Comparison of ENCODE assay signal across 12 mouse cellular contexts in the genomic region with DNA sequence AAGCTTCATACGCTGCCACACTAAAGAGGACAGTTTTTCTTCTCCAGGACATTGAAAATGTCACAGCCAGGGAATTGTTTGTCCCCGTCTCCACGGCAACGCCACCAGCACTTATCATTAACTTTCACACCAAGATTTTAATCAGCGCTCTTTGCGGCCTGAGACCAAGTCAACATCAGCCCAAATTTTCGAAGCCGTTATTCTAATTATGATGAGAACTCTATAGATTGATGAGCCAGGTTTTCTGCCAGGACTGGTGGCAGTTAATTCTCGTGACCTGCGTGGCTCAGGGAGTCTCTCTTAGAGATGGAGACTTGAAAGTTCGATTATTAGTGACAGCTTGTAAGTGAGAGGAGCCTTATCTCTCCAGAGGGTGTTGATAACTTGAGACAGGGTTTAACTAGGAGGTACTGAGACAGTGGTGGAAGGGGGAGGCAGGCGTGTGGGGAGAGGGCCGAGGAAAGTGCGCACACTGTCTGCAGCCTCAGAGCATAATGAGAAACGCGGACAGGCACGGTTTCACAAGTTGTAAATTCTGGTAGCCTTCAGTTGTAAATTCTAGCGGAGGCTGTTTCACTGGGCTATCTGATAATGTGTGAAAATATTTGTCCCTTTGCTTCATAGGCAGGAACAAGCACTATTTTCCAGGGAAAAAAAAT.
DNase-seq lines count a peak whose midpoint lies in the region; ATAC-seq and TF ChIP-seq lines count a peak whose summit lies in the region.
"Had no signal": no experiment of that assay in that cellular context is flagged by ENCODE, and none has a peak within 500 bp of the region (broad histone marks: within the 10 kb centered on the region; RNA-seq: fewer than 3 reads in every experiment).

No protein-coding gene starts in this region.

- H3K27ac ChIP-seq in heart, embryonic 14.5 days (replicated peaks in 1 of 2; ENCODE audit: control insufficient read depth in 1 of 2, insufficient read depth in 1 of 2, low read depth in 2 of 2, low read length in 2 of 2) = no peak overlapping the region
- H3K27ac ChIP-seq in embryonic facial prominence, embryonic 10.5 days (replicated peaks) = no peak overlapping the region
- H3K27ac ChIP-seq in hindbrain, postnatal 0 days = 0 out of 2 replicates have a peak overlapping the region, but pooled peaks have one; percentile 36
- no peak overlapping the region for H3K27ac ChIP-seq in midbrain, postnatal 0 days (ENCODE audit: low read depth, low read length)
- H3K27ac ChIP-seq: intestine, embryonic 15.5 days; lung, embryonic 15.5 days had no signal

- no peak for DNase-seq in heart, adult 8-10 months (ENCODE audit: low spot score)
- DNase-seq in embryonic facial prominence, embryonic 10.5 days (ENCODE audit: low spot score) = peak; percentile 37
- DNase-seq in hindbrain, postnatal 0 days (ENCODE audit: low spot score) = peak; percentile 45
- peak; percentile 54 for DNase-seq in midbrain, postnatal 0 days (ENCODE audit: low spot score)
- DNase-seq in right cerebral cortex, postnatal 36 days (ENCODE audit: low spot score in 2 of 2) = no peak
- DNase-seq in cerebellum, adult 11-12 months = no peak
- no peak for DNase-seq in left cerebral cortex, postnatal 25 days (ENCODE audit: low spot score in 2 of 2)
- DNase-seq: thymus, postnatal 14 days had no signal

- intact Hi-C loops in left cerebral cortex, postnatal 25 days (cut with DNase I) = loop anchor here (5.0 kb wide), 1 partner anchor 453 kb away; the partner anchor contains the start of gene Zfp503

- H3K36me3 ChIP-seq in heart, embryonic 14.5 days (ENCODE audit: control insufficient read depth, insufficient read depth, low read length) = no peaks in the 10 kb centered on the region
- H3K36me3 ChIP-seq in embryonic facial prominence, embryonic 10.5 days (replicated peaks) = no peaks in the 10 kb centered on the region
- H3K36me3 ChIP-seq in hindbrain, postnatal 0 days (ENCODE audit: insufficient read depth, low read length) = no peaks in the 10 kb centered on the region
- H3K36me3 ChIP-seq in midbrain, postnatal 0 days (ENCODE audit: insufficient read depth, low read length) = no peaks in the 10 kb centered on the region
- H3K36me3 ChIP-seq: intestine, embryonic 15.5 days; lung, embryonic 15.5 days had no signal

- H3K4me3 ChIP-seq in heart, embryonic 14.5 days (ENCODE audit: control insufficient read depth in 1 of 2, insufficient read depth in 1 of 2, low read depth in 1 of 2, low read length in 2 of 2) = no peak overlapping the region
- H3K4me3 ChIP-seq in embryonic facial prominence, embryonic 10.5 days = no peak overlapping the region
- no peak overlapping the region for H3K4me3 ChIP-seq in hindbrain, postnatal 0 days (ENCODE audit: low read length)
- H3K4me3 ChIP-seq in midbrain, postnatal 0 days (ENCODE audit: low read depth, low read length) = no peak overlapping the region
- H3K4me3 ChIP-seq: intestine, embryonic 15.5 days; lung, embryonic 15.5 days had no signal

- no peak for TF ChIP-seq CTCF in hindbrain, postnatal 0 days (IDR thresholded peaks at IDR 0.05; ENCODE audit: low read depth)
- TF ChIP-seq CTCF in midbrain, postnatal 0 days (IDR thresholded peaks at IDR 0.05) = no peak

- H3K4me2 ChIP-seq in heart, embryonic 14.5 days (ENCODE audit: low read length) = peak overlapping the region; percentile 49
- H3K4me2 ChIP-seq in hindbrain, postnatal 0 days (ENCODE audit: low read depth, low read length) = peak overlapping the region; percentile 21
- no peak overlapping the region for H3K4me2 ChIP-seq in midbrain, postnatal 0 days (ENCODE audit: low read depth, low read length, poor library complexity, severe bottlenecking)
- H3K4me2 ChIP-seq: intestine, embryonic 15.5 days; lung, embryonic 15.5 days had no signal

- 11% methylated on average over 18 of the region's 18 CpGs for WGBS in heart, embryonic 14.5 days
- WGBS in embryonic facial prominence, embryonic 10.5 days = 41% methylated on average over 18 of the region's 18 CpGs
- WGBS in hindbrain, postnatal 0 days = 19% methylated on average over 18 of the region's 18 CpGs
- WGBS in midbrain, postnatal 0 days = 25% methylated on average over 18 of the region's 18 CpGs

- no peaks in the 10 kb centered on the region for H3K27me3 ChIP-seq in heart, embryonic 14.5 days (ENCODE audit: control insufficient read depth, insufficient read depth, low read length)
- H3K27me3 ChIP-seq in embryonic facial prominence, embryonic 10.5 days (replicated peaks; ENCODE audit: low read depth, poor library complexity, severe bottlenecking) = peaks cover 33% of the 10 kb centered on the region
- no peaks in the 10 kb centered on the region for H3K27me3 ChIP-seq in hindbrain, postnatal 0 days (ENCODE audit: insufficient read depth, low read length)
- no peaks in the 10 kb centered on the region for H3K27me3 ChIP-seq in midbrain, postnatal 0 days (ENCODE audit: insufficient read depth, low read length)
- H3K27me3 ChIP-seq: intestine, embryonic 15.5 days; lung, embryonic 15.5 days had no signal

- peak overlapping the region; percentile 46; the same call in 1 of the 2 replicates for H3K9ac ChIP-seq in heart, embryonic 14.5 days (ENCODE audit: low read length)
- no peak overlapping the region; the same call in 1 of the 2 replicates for H3K9ac ChIP-seq in hindbrain, postnatal 0 days (replicated peaks; ENCODE audit: low read length)
- no peak overlapping the region for H3K9ac ChIP-seq in midbrain, postnatal 0 days (replicated peaks; ENCODE audit: low read length, poor library complexity, severe bottlenecking)
- H3K9ac ChIP-seq: intestine, embryonic 15.5 days; lung, embryonic 15.5 days had no signal

- peaks cover 5 to 13% of the 10 kb centered on the region in 2 experiments for H3K4me1 ChIP-seq in heart, embryonic 14.5 days (ENCODE audit: control insufficient read depth in 2 of 2, insufficient read depth in 2 of 2, low read length in 2 of 2)
- H3K4me1 ChIP-seq in embryonic facial prominence, embryonic 10.5 days = peaks cover 25% of the 10 kb centered on the region
- peaks cover 21% of the 10 kb centered on the region for H3K4me1 ChIP-seq in hindbrain, postnatal 0 days (ENCODE audit: insufficient read depth, low read length)
- no peaks in the 10 kb centered on the region for H3K4me1 ChIP-seq in midbrain, postnatal 0 days (ENCODE audit: insufficient read depth, low read length)
- H3K4me1 ChIP-seq: intestine, embryonic 15.5 days had no signal

- no peaks in the 10 kb centered on the region for H3K9me3 ChIP-seq in heart, embryonic 14.5 days (ENCODE audit: control insufficient read depth, low read length)
- no peaks in the 10 kb centered on the region for H3K9me3 ChIP-seq in embryonic facial prominence, embryonic 10.5 days
- no peaks in the 10 kb centered on the region for H3K9me3 ChIP-seq in hindbrain, postnatal 0 days (ENCODE audit: low read length)
- H3K9me3 ChIP-seq in midbrain, postnatal 0 days (ENCODE audit: low read length) = no peaks in the 10 kb centered on the region
- H3K9me3 ChIP-seq: intestine, embryonic 15.5 days; lung, embryonic 15.5 days had no signal

- no peak for ATAC-seq in heart, embryonic 14.5 days (ENCODE audit: insufficient number of reproducible peaks, insufficient read depth, low FRiP score, low read depth)
- no peak for ATAC-seq in hindbrain, postnatal 0 days
- ATAC-seq in midbrain, postnatal 0 days (ENCODE audit: low FRiP score) = no peak
- ATAC-seq: CD4-positive, CD25-positive, alpha-beta regulatory T cell, adult 4 months; intestine, embryonic 15.5 days had no signal

Comparison
In these comparisons a context has a peak if more than half of its experiments do, and no peak if none do; other contexts are left out.
1. DNase-seq: peak in embryonic facial prominence, embryonic 10.5 days (single experiment), hindbrain, postnatal 0 days (single experiment) and midbrain, postnatal 0 days (single experiment); none in heart, adult 8-10 months (single experiment), right cerebral cortex, postnatal 36 days (0 of 2), cerebellum, adult 11-12 months (single experiment) and left cerebral cortex, postnatal 25 days (0 of 2).